Mouse (Mus musculus): ENCODE results near the gene Gm20388. TPM values are rescaled to one million over a fixed set of nuclear protein-coding genes. Genes with fewer than 3 reads are reported as not detected.
A peak's percentile ranks its signal among the peaks of the same experiment; 100 is the strongest.

Gene Gm20388
- polyA plus RNA-seq, 1 experiment from 2014 or later = 5.5 TPM

DNA sequence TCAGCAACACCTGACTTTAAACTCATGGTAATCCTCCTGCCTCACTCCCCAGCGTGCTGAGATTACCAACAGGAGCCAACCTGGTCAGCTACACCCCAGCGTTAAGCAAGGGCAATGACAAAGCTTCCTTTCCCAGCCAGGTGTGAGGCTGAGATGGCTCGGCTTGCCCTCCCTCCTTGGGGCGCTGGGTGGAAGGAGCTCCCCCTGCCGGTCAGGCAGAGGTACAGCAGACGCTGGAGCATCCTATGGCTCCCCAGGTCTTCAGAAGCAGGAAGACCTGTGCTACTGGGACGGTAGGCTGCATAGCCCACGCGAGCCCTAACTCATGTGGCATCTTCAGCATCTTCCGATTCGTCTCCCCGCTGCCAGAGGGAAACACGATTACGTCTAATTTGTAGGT lies 917.6 kb downstream of the Gm20388 start:
- Histone ChIP-seq H3K9me3 (peaks cover 3% of the 10 kb centered on the region; the same call in 1 of the 2 replicates), H3K36me3 (replicated peaks) (no peaks in the 10 kb centered on the region), H3K4me1 (peaks cover 29% of the 10 kb centered on the region), H3K27ac (no peak overlapping the region), H3K4me3 (no peak overlapping the region), H3K27me3 (ENCODE audit: poor library complexity, severe bottlenecking) (peaks cover 72% of the 10 kb centered on the region)
- peak; percentile 55 for DNase-seq (ENCODE audit: extremely low spot score, low spot score)
- WGBS = 9% methylated on average over 14 of the region's 14 CpGs

DNA sequence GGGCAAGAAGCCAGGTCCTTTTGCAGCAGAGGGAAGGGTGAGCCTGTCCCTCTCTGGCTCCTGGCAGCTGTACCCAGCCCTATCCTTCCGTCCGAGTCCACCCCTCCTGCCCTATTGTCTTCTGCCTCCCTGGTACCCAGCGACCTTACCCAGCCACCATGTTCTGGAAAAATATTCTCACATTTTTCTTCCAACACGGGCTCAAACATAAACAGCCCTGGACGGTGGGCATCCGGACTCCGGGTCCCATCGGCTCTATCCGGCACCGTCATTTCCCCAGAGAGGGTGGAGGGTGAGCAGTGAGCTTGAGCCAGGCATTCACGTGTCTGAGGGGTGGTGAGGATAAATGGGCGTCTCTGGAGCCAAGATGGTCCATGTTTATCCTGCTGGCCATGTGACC lies 920.0 kb downstream of the Gm20388 start:
- H3K36me3 ChIP-seq (replicated peaks) = no peaks in the 10 kb centered on the region
- H3K27ac ChIP-seq = no peak overlapping the region
- no peak overlapping the region for H3K4me3 ChIP-seq
- WGBS = 90% methylated on average over 12 of the region's 12 CpGs
- no peaks in the 10 kb centered on the region for H3K9me3 ChIP-seq
- H3K4me1 ChIP-seq = peaks cover 36% of the 10 kb centered on the region
- no peak for DNase-seq (ENCODE audit: extremely low spot score, low spot score)
- H3K27me3 ChIP-seq (ENCODE audit: poor library complexity, severe bottlenecking) = peaks cover 96% of the 10 kb centered on the region

DNA sequence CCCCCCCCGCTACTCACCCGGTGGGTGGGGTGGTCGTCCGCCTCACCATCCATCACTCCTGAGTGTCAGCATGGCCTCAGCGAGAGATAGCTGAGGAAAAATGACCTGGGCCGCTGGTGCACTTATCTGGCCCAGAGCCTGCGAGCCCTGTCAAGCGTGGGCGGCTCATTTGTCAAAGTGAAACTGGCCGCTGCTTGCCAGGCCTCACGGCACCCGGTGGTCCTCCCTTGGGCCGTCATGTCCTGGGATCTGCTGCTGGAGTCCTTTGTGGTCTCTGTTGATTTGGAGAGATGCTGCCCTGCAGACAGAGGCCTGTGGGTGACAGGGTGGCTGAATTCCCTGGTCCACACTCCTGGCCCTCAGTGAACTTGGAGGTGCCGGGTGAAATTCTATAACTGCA lies 921.4 kb downstream of the Gm20388 start:
- H3K4me3 ChIP-seq = no peak overlapping the region

DNA sequence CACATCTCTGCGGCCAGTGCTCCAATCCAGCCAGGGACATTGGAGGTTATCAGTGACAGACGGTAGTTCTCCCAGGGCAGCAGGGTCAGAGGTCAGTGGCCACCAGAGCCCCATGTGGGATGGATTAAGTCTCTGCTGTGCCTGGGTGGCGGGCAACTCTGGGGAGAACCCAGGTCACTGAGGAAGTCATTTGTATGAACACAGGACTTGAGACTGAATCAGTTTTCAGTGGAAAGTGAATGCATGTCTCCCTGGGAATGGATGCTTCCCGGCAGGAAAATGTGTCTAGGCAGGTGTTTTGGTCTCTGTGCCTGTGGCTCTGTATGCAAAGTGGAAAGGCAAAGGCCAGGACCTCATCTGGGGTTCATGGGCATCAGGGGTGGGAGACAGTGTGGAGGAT lies 922.6 kb downstream of the Gm20388 start:
- no peaks in the 10 kb centered on the region for H3K36me3 ChIP-seq (replicated peaks)
- WGBS = 19% methylated on average over 4 of the region's 4 CpGs
- no peak for DNase-seq (ENCODE audit: extremely low spot score, low spot score)
- H3K27ac ChIP-seq = no peak overlapping the region
- H3K27me3 ChIP-seq (ENCODE audit: poor library complexity, severe bottlenecking) = peaks cover 89% of the 10 kb centered on the region
- no peaks in the 10 kb centered on the region for H3K9me3 ChIP-seq
- no peak overlapping the region for H3K4me3 ChIP-seq
- peaks cover 27% of the 10 kb centered on the region for H3K4me1 ChIP-seq

More for the DNA sequence above, 921.4 kb downstream of the Gm20388 start:
- WGBS = 61% methylated on average over 14 of the region's 14 CpGs
- H3K4me1 ChIP-seq = peaks cover 36% of the 10 kb centered on the region
- no peaks in the 10 kb centered on the region for H3K9me3 ChIP-seq
- H3K36me3 ChIP-seq (replicated peaks) = no peaks in the 10 kb centered on the region
- DNase-seq (ENCODE audit: extremely low spot score, low spot score) = no peak
- peaks cover 96% of the 10 kb centered on the region for H3K27me3 ChIP-seq (ENCODE audit: poor library complexity, severe bottlenecking)
- 0 out of 2 replicates have a peak overlapping the region, but pooled peaks have one; percentile 62 for H3K27ac ChIP-seq

DNA sequence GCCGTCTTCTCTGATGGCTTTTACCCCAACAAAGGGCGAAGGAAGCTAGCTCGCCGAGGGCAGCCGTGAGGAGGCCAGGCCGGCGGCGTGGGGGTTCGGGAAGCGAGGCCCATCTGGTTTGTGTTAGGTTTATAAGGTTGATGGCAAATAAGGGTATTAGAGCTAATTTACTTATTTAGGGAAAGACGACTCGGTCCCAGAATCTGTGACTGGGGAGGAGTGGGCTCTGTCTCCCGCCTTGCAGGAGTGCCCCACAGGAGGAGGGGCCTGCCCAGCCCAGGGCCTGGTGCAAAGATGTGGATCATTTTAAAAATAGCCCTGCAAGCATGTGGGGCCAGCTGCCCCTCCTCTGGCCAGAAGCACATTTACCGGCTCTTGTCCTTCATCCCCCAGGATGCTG lies 928.4 kb downstream of the Gm20388 start:
- no peak for DNase-seq (ENCODE audit: extremely low spot score, low spot score)
- H3K27ac ChIP-seq = peak overlapping the region; percentile 30; the same call in 1 of the 2 replicates

DNA sequence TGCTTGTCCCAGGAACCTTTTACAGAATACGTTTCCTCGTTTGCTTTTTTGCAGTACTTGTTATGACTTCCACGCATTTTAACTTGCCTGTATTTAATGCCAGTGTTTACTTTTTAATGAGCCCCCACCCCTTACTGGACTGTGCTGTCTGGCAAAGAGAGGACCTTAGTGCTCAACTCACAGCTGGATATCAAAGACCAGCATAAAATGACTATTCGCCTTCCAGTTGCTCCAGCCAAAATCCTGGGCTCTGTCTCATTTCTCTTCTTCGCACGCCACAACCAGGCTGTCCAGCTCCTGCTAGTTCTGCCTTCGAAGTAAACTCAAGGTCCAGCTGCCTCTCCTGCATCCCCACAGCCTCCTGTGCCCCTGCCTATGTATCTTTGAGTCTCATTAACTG lies 932.4 kb downstream of the Gm20388 start:
- Histone ChIP-seq H3K4me1 (peaks cover 32% of the 10 kb centered on the region), H3K9me3 (no peaks in the 10 kb centered on the region), H3K4me3 (no peak overlapping the region), H3K27ac (no peak overlapping the region), H3K36me3 (replicated peaks) (no peaks in the 10 kb centered on the region), H3K27me3 (ENCODE audit: poor library complexity, severe bottlenecking) (peaks cover 65% of the 10 kb centered on the region)
- 87% methylated on average over 7 of the region's 7 CpGs for WGBS
- no peak for DNase-seq (ENCODE audit: extremely low spot score, low spot score)

More for the DNA sequence above, 928.4 kb downstream of the Gm20388 start:
- Histone ChIP-seq H3K9me3 (no peaks in the 10 kb centered on the region), H3K4me3 (no peak overlapping the region), H3K4me1 (peaks cover 8% of the 10 kb centered on the region; the same call in 1 of the 2 replicates), H3K36me3 (replicated peaks) (no peaks in the 10 kb centered on the region), H3K27me3 (ENCODE audit: poor library complexity, severe bottlenecking) (peaks cover 64% of the 10 kb centered on the region)
- WGBS = 63% methylated on average over 14 of the region's 14 CpGs

DNA sequence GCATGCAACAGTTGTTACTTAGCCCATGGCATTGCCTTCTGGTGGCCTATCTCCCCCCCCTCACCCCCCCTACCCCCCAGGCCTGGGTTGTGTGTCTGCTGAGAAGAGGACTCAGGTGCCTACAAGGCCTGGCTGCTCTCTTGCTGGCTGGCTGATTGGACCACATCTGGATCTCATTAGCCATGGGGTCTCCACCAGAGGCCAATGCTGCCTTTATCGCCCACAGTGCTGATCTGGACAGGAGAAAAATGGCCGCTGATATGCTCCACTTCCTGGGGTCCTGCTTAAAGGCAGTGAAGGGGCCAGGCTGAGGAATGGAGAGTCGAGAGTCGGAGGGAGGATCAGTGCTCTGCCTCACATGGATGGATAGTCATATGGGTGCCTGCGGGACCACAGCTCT lies 935.4 kb downstream of the Gm20388 start:
- peaks cover 30% of the 10 kb centered on the region for H3K4me1 ChIP-seq
- H3K4me3 ChIP-seq = no peak overlapping the region
- no peak for DNase-seq (ENCODE audit: extremely low spot score, low spot score)
- H3K27ac ChIP-seq = no peak overlapping the region
- peaks cover 74% of the 10 kb centered on the region for H3K27me3 ChIP-seq (ENCODE audit: poor library complexity, severe bottlenecking)
- H3K9me3 ChIP-seq = no peaks in the 10 kb centered on the region
- H3K36me3 ChIP-seq (replicated peaks) = no peaks in the 10 kb centered on the region
- WGBS = 64% methylated on average over 5 of the region's 5 CpGs

DNA sequence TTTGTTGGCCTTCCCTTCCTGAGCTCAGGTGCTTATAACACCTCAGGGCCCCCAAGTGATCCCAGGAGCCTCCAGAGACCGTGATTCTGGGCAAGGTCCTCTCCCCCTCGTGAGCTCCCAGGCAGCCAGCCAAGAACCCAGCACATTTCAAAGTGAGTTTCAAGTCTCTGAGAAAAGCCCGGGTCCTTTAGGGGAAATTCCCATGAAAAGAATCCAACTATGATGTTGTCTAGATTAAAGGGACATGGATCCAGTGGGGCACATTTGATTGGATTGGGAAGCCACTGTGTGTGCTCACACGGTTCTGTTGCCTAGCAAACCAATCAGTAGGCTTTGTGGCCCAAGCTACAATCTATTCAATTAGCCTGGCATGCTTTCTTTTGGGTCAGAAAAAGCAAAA lies 936.6 kb downstream of the Gm20388 start:
- WGBS = 25% methylated on average over 4 of the region's 4 CpGs
- Histone ChIP-seq H3K9me3 (no peaks in the 10 kb centered on the region), H3K27ac (no peak overlapping the region), H3K4me1 (peaks cover 30% of the 10 kb centered on the region), H3K36me3 (replicated peaks) (no peaks in the 10 kb centered on the region), H3K4me3 (no peak overlapping the region), H3K27me3 (ENCODE audit: poor library complexity, severe bottlenecking) (peaks cover 79% of the 10 kb centered on the region)
- no peak for DNase-seq (ENCODE audit: extremely low spot score, low spot score)

DNA sequence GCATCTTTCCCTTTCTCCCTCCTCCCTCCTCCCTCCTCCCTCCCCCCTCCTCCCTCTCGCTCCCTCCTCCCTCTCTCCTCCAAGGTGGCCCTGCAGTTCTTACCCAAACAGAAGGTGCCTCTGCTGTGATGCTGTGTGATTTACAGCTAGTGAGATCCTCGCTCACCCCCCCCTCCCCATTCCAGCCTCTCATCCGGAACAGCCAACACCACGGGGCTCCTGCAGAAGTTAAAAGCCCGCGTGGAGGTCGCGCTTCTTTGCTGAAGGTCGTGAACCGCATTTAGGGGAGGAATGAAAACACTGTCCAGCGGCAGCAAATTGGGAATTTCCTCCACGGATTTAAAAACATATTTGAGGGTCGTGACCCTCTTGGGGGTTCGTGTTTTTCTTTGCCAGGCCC lies 937.1 kb downstream of the Gm20388 start:
- H3K4me3 ChIP-seq = no peak overlapping the region
- 0 out of 2 replicates have a peak overlapping the region, but pooled peaks have one; percentile 25 for H3K27ac ChIP-seq
- H3K27me3 ChIP-seq (ENCODE audit: poor library complexity, severe bottlenecking) = peaks cover 78% of the 10 kb centered on the region
- 12% methylated on average over 13 of the region's 14 CpGs for WGBS
- peaks cover 30% of the 10 kb centered on the region for H3K4me1 ChIP-seq
- no peaks in the 10 kb centered on the region for H3K36me3 ChIP-seq (replicated peaks)
- no peak for DNase-seq (ENCODE audit: extremely low spot score, low spot score)
- H3K9me3 ChIP-seq = no peaks in the 10 kb centered on the region

DNA sequence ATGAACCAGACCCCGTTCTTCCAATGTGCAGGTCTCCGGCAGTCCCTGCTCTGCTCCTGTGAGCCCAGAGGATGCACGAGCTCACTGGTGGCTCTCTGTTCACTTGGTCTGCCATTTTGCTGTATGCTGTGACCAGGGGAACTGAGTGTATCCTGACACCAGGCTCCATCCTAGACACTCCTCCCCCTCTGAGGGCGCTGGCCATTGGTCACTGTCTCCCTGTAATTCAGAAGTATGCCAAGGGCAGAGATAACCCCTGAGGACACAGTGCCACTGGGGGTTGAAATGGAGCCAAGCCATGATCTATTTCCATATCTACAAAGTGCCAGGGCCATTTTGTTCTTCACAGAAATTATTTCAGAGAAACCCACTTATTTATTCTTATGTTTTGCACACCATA lies 937.8 kb downstream of the Gm20388 start:
- Histone ChIP-seq H3K27ac (0 out of 2 replicates have a peak overlapping the region, but pooled peaks have one; percentile 15), H3K4me3 (no peak overlapping the region), H3K27me3 (ENCODE audit: poor library complexity, severe bottlenecking) (peaks cover 75% of the 10 kb centered on the region), H3K9me3 (no peaks in the 10 kb centered on the region), H3K36me3 (replicated peaks) (no peaks in the 10 kb centered on the region), H3K4me1 (peaks cover 28% of the 10 kb centered on the region)
- DNase-seq (ENCODE audit: extremely low spot score, low spot score) = no peak
- 74% methylated on average over 4 of the region's 4 CpGs for WGBS

DNA sequence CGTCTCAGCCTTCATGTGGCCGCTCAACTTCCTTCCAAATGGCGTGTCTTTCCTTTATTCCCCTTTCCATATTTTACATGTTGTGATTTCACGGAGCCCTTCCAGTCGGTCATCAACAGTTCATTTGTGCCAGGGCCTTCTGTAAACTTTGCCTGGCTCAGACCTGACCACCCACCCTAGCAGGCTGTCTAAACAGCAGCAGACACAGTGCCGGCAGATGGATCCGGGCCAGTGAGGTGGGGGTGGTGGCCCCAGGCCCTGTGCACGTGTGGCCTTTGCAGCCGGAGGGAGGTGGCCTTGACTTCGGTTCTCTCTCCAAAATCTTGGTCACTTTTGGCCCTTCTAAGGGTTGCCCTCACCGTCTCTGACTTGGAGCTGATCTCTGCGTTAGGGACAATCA lies 940.8 kb downstream of the Gm20388 start:
- Histone ChIP-seq H3K4me1 (peaks cover 18% of the 10 kb centered on the region), H3K9me3 (no peaks in the 10 kb centered on the region), H3K36me3 (replicated peaks) (no peaks in the 10 kb centered on the region), H3K4me3 (no peak overlapping the region), H3K27me3 (ENCODE audit: poor library complexity, severe bottlenecking) (peaks cover 61% of the 10 kb centered on the region), H3K27ac (no peak overlapping the region)
- no peak for DNase-seq (ENCODE audit: extremely low spot score, low spot score)
- 84% methylated on average over 12 of the region's 12 CpGs for WGBS

DNA sequence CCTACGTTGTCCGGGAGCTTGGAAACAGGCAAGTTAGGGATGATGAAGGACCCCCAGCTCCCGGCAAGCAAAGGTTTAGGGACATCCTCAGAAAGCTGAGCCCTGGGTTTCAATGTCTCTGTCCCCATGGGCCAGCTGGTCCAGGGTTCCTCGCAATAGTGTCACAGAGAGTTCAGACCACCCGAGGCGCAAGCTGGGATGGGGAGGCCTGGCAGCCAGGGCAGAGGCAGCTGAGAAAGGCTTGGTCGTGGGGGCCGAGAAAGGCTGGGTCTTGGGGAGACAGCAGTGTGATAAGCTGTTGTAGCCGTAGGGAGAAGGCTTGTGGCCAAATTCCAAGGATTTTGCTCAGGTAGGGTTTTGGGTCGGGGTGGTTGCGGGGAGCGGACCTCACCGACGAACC lies 949.2 kb downstream of the Gm20388 start:
- peaks cover 47% of the 10 kb centered on the region for H3K27me3 ChIP-seq (ENCODE audit: poor library complexity, severe bottlenecking)
- WGBS = 89% methylated on average over 14 of the region's 14 CpGs
- no peaks in the 10 kb centered on the region for H3K9me3 ChIP-seq
- no peaks in the 10 kb centered on the region for H3K36me3 ChIP-seq (replicated peaks)
- H3K27ac ChIP-seq = no peak overlapping the region
- peaks cover 8% of the 10 kb centered on the region for H3K4me1 ChIP-seq
- H3K4me3 ChIP-seq = no peak overlapping the region
- no peak for DNase-seq (ENCODE audit: extremely low spot score, low spot score)

DNA sequence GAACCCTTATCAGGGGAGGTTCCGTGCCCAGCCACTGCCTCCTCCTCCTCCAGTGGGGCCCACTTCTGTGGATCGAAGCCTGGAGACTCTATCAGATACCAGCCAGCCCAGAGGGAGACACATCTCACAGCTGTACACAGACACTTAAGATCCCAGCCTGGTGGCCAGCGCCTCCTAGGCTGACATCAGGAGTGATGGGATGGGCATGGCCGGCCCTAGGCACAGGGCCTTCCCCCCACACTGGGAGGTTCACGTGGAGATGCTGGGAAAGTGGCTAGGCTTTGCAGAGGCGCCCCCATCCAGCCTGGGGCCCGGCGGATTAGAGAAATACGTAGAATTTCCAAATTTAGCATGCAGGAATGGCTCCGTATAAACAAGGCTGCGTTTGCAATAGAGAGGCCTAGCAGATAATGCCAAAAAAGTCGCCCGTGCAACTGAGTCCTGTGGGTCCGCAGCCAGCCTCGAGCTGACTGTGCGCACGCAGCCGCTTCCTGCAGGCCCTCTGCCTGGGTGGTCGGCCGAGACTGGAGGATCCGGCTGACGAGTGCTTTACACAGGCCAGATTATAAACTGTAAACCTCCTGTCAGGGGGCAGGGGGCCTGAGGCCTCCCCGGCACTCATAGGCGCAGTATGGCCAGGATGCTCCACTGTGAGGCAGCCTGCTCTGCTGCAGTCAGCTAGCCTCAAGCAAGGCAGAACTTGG lies 949.9 kb downstream of the Gm20388 start:
- no peaks in the 10 kb centered on the region for H3K9me3 ChIP-seq
- no peak for DNase-seq (ENCODE audit: extremely low spot score, low spot score)
- WGBS = 73% methylated on average over 24 of the region's 24 CpGs
- no peak overlapping the region for H3K4me3 ChIP-seq
- no peak overlapping the region for H3K27ac ChIP-seq
- no peaks in the 10 kb centered on the region for H3K36me3 ChIP-seq (replicated peaks)
- H3K4me1 ChIP-seq = peaks cover 8% of the 10 kb centered on the region
- peaks cover 47% of the 10 kb centered on the region for H3K27me3 ChIP-seq (ENCODE audit: poor library complexity, severe bottlenecking)
